Comparison of ENCODE assay signal across 9 mouse cellular contexts in genomic region chr7:107738726-107739125, GRCm38 (mm10). TPM values are rescaled to one million over a fixed set of nuclear protein-coding genes. Genes with fewer than 3 reads are reported as not detected.
DNase-seq lines count a peak whose midpoint lies in the region; ATAC-seq and TF ChIP-seq lines count a peak whose summit lies in the region.
"Had no signal": no experiment of that assay in that cellular context is flagged by ENCODE, and none has a peak within 500 bp of the region (broad histone marks: within the 10 kb centered on the region; RNA-seq: fewer than 3 reads in every experiment).

No protein-coding gene starts in this region.

- no peak overlapping the region for H3K27ac ChIP-seq in embryonic facial prominence, embryonic 11.5 days (replicated peaks; ENCODE audit: low read depth, low read length)
- H3K27ac ChIP-seq in midbrain, postnatal 0 days (ENCODE audit: low read depth, low read length), result no peak overlapping the region
- H3K27ac ChIP-seq: heart, embryonic 13.5 days; lung, embryonic 15.5 days had no signal

- no peaks in the 10 kb centered on the region for H3K27me3 ChIP-seq in embryonic facial prominence, embryonic 11.5 days (ENCODE audit: control insufficient read depth, insufficient read depth, low read length)
- no peaks in the 10 kb centered on the region for H3K27me3 ChIP-seq in midbrain, postnatal 0 days (ENCODE audit: insufficient read depth, low read length)
- H3K27me3 ChIP-seq: heart, embryonic 13.5 days; lung, embryonic 15.5 days had no signal

- no peaks in the 10 kb centered on the region for H3K4me1 ChIP-seq in embryonic facial prominence, embryonic 11.5 days (ENCODE audit: control insufficient read depth, insufficient read depth, low read length)
- no peaks in the 10 kb centered on the region for H3K4me1 ChIP-seq in midbrain, postnatal 0 days (ENCODE audit: insufficient read depth, low read length)
- H3K4me1 ChIP-seq: heart, embryonic 13.5 days; lung, embryonic 15.5 days had no signal

- H3K9ac ChIP-seq in embryonic facial prominence, embryonic 11.5 days (replicated peaks; ENCODE audit: low read length), result no peak overlapping the region
- no peak overlapping the region for H3K9ac ChIP-seq in midbrain, postnatal 0 days (replicated peaks; ENCODE audit: low read length, poor library complexity, severe bottlenecking)
- H3K9ac ChIP-seq: heart, embryonic 13.5 days; lung, embryonic 15.5 days had no signal

- no peak overlapping the region for H3K4me2 ChIP-seq in embryonic facial prominence, embryonic 11.5 days (ENCODE audit: low read depth, low read length)
- no peak overlapping the region for H3K4me2 ChIP-seq in midbrain, postnatal 0 days (ENCODE audit: low read depth, low read length, poor library complexity, severe bottlenecking)
- H3K4me2 ChIP-seq: heart, embryonic 13.5 days; lung, embryonic 15.5 days had no signal

- no peaks in the 10 kb centered on the region for H3K36me3 ChIP-seq in embryonic facial prominence, embryonic 11.5 days (replicated peaks; ENCODE audit: control insufficient read depth, insufficient read depth, low read depth, low read length)
- no peaks in the 10 kb centered on the region for H3K36me3 ChIP-seq in midbrain, postnatal 0 days (ENCODE audit: insufficient read depth, low read length)

- no peaks in the 10 kb centered on the region for H3K9me3 ChIP-seq in embryonic facial prominence, embryonic 11.5 days (replicated peaks; ENCODE audit: control insufficient read depth, low read length)
- H3K9me3 ChIP-seq in midbrain, postnatal 0 days (ENCODE audit: low read length), result no peaks in the 10 kb centered on the region
- H3K9me3 ChIP-seq: heart, embryonic 13.5 days; lung, embryonic 15.5 days had no signal

- peak; percentile 18 to 38 for DNase-seq in kidney, postnatal 36 days
- no peak for DNase-seq in kidney, adult 18-20 months
- peak; percentile 4 for DNase-seq in T-cell, adult 2 months (ENCODE audit: low spot score)
- DNase-seq in embryonic facial prominence, embryonic 11.5 days (ENCODE audit: low spot score), result peak; percentile 55
- DNase-seq in midbrain, postnatal 0 days (ENCODE audit: low spot score), result peak; percentile 76
- DNase-seq in adrenal gland, postnatal 4 days (ENCODE audit: low spot score in 2 of 2), result no peak

- ATAC-seq in embryonic facial prominence, embryonic 11.5 days (replicated peaks; ENCODE audit: insufficient number of reproducible peaks, low FRiP score, low TSS enrichment, low read depth), result no peak
- ATAC-seq in midbrain, postnatal 0 days (ENCODE audit: low FRiP score), result peak; percentile 44; the same call in 1 of the 2 replicates
- ATAC-seq in megakaryocyte, adult 5-6 weeks (ENCODE audit: poor library complexity, severe bottlenecking), result no peak

- WGBS in embryonic facial prominence, embryonic 11.5 days, result 41% methylated on average over 2 of the region's 2 CpGs
- WGBS in midbrain, postnatal 0 days, result 31% methylated on average over 2 of the region's 2 CpGs

- TF ChIP-seq CTCF in midbrain, postnatal 0 days (IDR thresholded peaks at IDR 0.05), result peak; percentile 77

- H3K4me3 ChIP-seq in embryonic facial prominence, embryonic 11.5 days (ENCODE audit: low read depth, low read length), result no peak overlapping the region
- no peak overlapping the region for H3K4me3 ChIP-seq in midbrain, postnatal 0 days (ENCODE audit: low read depth, low read length)
- H3K4me3 ChIP-seq: heart, embryonic 13.5 days; lung, embryonic 15.5 days had no signal

RNA-seq across cellular contexts. Expression of gene Cyb5r2, which starts 19.1 kb away (rescaled TPM):
- polyA plus RNA-seq in embryonic facial prominence, embryonic 11.5 days (2014; fragmentation: Nextera tagmentation; extraction: Ambion mirVana), result 0.29 and 0.31 TPM in 2 replicates
- total RNA-seq in midbrain, postnatal 0 days (2014; rRNA removed), result not detected in 2 replicates
- polyA plus RNA-seq in midbrain, postnatal 0 days (2015; fragmentation: Nextera tagmentation; extraction: Ambion mirVana), result 0.47 and 0.60 TPM in 2 replicates
- not detected in 2 replicates for total RNA-seq in megakaryocyte, adult 5-6 weeks (2015)
- total RNA-seq in megakaryocyte, adult 5-6 weeks (2017), result not detected in 2 replicates
- under 1 TPM in 1 of 2 experiments, not detected in 1; 0.17 TPM for total RNA-seq in adrenal gland, postnatal 4 days (2021)

Comparison
In these comparisons a context has a peak if more than half of its experiments do, and no peak if none do; other contexts are left out.
1. DNase-seq: peak in kidney, postnatal 36 days (2 of 2), T-cell, adult 2 months (single experiment), embryonic facial prominence, embryonic 11.5 days (single experiment) and midbrain, postnatal 0 days (single experiment); none in kidney, adult 18-20 months (single experiment) and adrenal gland, postnatal 4 days (0 of 2).